Mouse (Mus musculus) E14TG2a.4 (cell line): ENCODE measurements around the gene Homer1.

Source experiments
- H3K27me3 ChIP-seq: 2 replicates; pipeline ENCODE4 v1.6.1; 2014; ENCODE audit warnings: low read length, control low read depth; ENCODE audit not compliant: insufficient read depth
- H3K36me3 ChIP-seq: 2 replicates; pipeline ENCODE4 v1.6.1; 2014; ENCODE audit warnings: low read length, control low read depth; ENCODE audit not compliant: insufficient read depth
- H3K4me1 ChIP-seq: replicated peaks from 2 replicates; pipeline ENCODE4 v1.6.1; 2014; ENCODE audit warnings: low read depth, low read length, control low read depth
- H3K4me3 ChIP-seq: replicated peaks from 2 replicates; pipeline ENCODE4 v1.5.1; 2014; ENCODE audit warnings: mild to moderate bottlenecking, low read length
- H3K9me3 ChIP-seq: 2 replicates; pipeline ENCODE4 v1.6.1; 2014; ENCODE audit warnings: low read length, control low read depth
- CTCF ChIP-seq: conservative IDR thresholded peaks from 2 replicates; pipeline ENCODE4 v1.5.1; 2014; ENCODE audit warnings: low read length
- NANOG ChIP-seq: IDR thresholded peaks from 2 replicates; pipeline ENCODE4 v1.6.1; 2014; ENCODE audit warnings: borderline replicate concordance, low read length, mixed read lengths
- POU5F1 ChIP-seq: IDR thresholded peaks from 2 replicates; pipeline ENCODE4 v1.6.1; 2014; ENCODE audit warnings: low read length, borderline replicate concordance

The Homer1 gene

GRCm38 (mm10) chr13:93303563-93304250 is 4.3 kb downstream of the Homer1 start:
- H3K27me3 ChIP-seq: 0 out of 2 replicates have a peak, but pooled peaks cover 3% of the 10 kb centered on the region
- no peaks in the 10 kb centered on the region for H3K9me3 ChIP-seq
- H3K4me3 ChIP-seq: peak overlapping the region; percentile 95
- TF ChIP-seq CTCF (no peak), POU5F1 (no peak), NANOG (no peak)
- H3K36me3 ChIP-seq: no peaks in the 10 kb centered on the region
- H3K4me1 ChIP-seq: peaks cover 22% of the 10 kb centered on the region

GRCm38 (mm10) chr13:93304251-93305001 is 5.0 kb downstream of the Homer1 start:
- Histone ChIP-seq H3K27me3 (0 out of 2 replicates have a peak, but pooled peaks cover 3% of the 10 kb centered on the region), H3K9me3 (no peaks in the 10 kb centered on the region), H3K4me3 (peak overlapping the region; percentile 95), H3K4me1 (peaks cover 22% of the 10 kb centered on the region), H3K36me3 (no peaks in the 10 kb centered on the region)
- no peak for TF ChIP-seq CTCF
- no peak for TF ChIP-seq NANOG
- no peak for TF ChIP-seq POU5F1

- Histone ChIP-seq H3K4me3 (peak overlapping the region; percentile 95), H3K27me3 (0 out of 2 replicates have a peak, but pooled peaks cover 3% of the 10 kb centered on the region), H3K9me3 (no peaks in the 10 kb centered on the region), H3K36me3 (no peaks in the 10 kb centered on the region), H3K4me1 (peaks cover 22% of the 10 kb centered on the region)
- no peak for TF ChIP-seq CTCF
- no peak for TF ChIP-seq NANOG
- TF ChIP-seq POU5F1: no peak
These were observed 5.7 kb downstream of the Homer1 start for GRCm38 (mm10) chr13:93305149-93305548.

- H3K27me3 ChIP-seq: 0 out of 2 replicates have a peak, but pooled peaks cover 3% of the 10 kb centered on the region
- TF ChIP-seq POU5F1 (no peak), NANOG (no peak), CTCF (no peak)
- H3K9me3 ChIP-seq: no peaks in the 10 kb centered on the region
- peak overlapping the region; percentile 95 for H3K4me3 ChIP-seq
- H3K4me1 ChIP-seq: peaks cover 22% of the 10 kb centered on the region
- H3K36me3 ChIP-seq: no peaks in the 10 kb centered on the region
These were observed 6.2 kb downstream of the Homer1 start for GRCm38 (mm10) chr13:93305636-93306035.

GRCm38 (mm10) chr13:93306545-93306944 is 7.1 kb downstream of the Homer1 start:
- peaks cover 25% of the 10 kb centered on the region for H3K4me1 ChIP-seq
- TF ChIP-seq NANOG (no peak), CTCF (no peak), POU5F1 (no peak)
- no peaks in the 10 kb centered on the region for H3K36me3 ChIP-seq
- H3K4me3 ChIP-seq: no peak overlapping the region
- H3K9me3 ChIP-seq: no peaks in the 10 kb centered on the region
- H3K27me3 ChIP-seq: 0 out of 2 replicates have a peak, but pooled peaks cover 3% of the 10 kb centered on the region

GRCm38 (mm10) chr13:93307700-93308099 is 8.3 kb downstream of the Homer1 start:
- peaks cover 20% of the 10 kb centered on the region for H3K4me1 ChIP-seq
- no peak for TF ChIP-seq POU5F1
- TF ChIP-seq NANOG: no peak
- TF ChIP-seq CTCF: no peak
- H3K4me3 ChIP-seq: no peak overlapping the region
- no peaks in the 10 kb centered on the region for H3K36me3 ChIP-seq
- H3K9me3 ChIP-seq: no peaks in the 10 kb centered on the region
- 0 out of 2 replicates have a peak, but pooled peaks cover 3% of the 10 kb centered on the region for H3K27me3 ChIP-seq

- no peak for TF ChIP-seq POU5F1
- TF ChIP-seq NANOG: no peak
- TF ChIP-seq CTCF: no peak
- H3K9me3 ChIP-seq: no peaks in the 10 kb centered on the region
These were observed 9.9 kb downstream of the Homer1 start for GRCm38 (mm10) chr13:93309295-93309694.

GRCm38 (mm10) chr13:93312518-93312917 is 13.1 kb downstream of the Homer1 start:
- TF ChIP-seq CTCF (no peak), POU5F1 (no peak), NANOG (no peak)
- peaks cover 3% of the 10 kb centered on the region; the same call in 1 of the 2 replicates for H3K4me1 ChIP-seq
- H3K27me3 ChIP-seq: no peaks in the 10 kb centered on the region
- no peaks in the 10 kb centered on the region for H3K36me3 ChIP-seq
- no peaks in the 10 kb centered on the region for H3K9me3 ChIP-seq
- H3K4me3 ChIP-seq: no peak overlapping the region

More at GRCm38 (mm10) chr13:93309295-93309694, 9.9 kb downstream of the Homer1 start:
- Histone ChIP-seq H3K27me3 (0 out of 2 replicates have a peak, but pooled peaks cover 3% of the 10 kb centered on the region), H3K4me3 (no peak overlapping the region), H3K36me3 (no peaks in the 10 kb centered on the region), H3K4me1 (peaks cover 17% of the 10 kb centered on the region)
